Mouse (Mus musculus) cerebellum, postnatal 14 days (tissue): Measurements from ENCODE around the gene Pjvk.
"Not testable (repeated sequence)": the region's sequence is repeated elsewhere in the genome, so short reads cannot be mapped to it uniquely, and the experiment has no call there.

Experiments used
- DNase-seq, 2 experiments: peaks; one replicate each; pipeline ENCODE4 v3.0.0; 2021; ENCODE audit warnings: mixed read lengths in 2 of 2

Gene Pjvk

GRCm38 (mm10) chr2:76647883-76648570 lies at the start of gene Pjvk, which contains the start of gene Prkra:
Pjvk (plus strand) TSS chr2:76648476.
Prkra (minus strand) TSS chr2:76648015.
- peak; percentile 100 for DNase-seq

- peak in 1 of 2 experiments; percentile 12 for DNase-seq
Measured at GRCm38 (mm10) chr2:76599214-76599613, 49.1 kb upstream of the Pjvk start.

GRCm38 (mm10) chr2:76602256-76602655 lies 46.0 kb upstream of the Pjvk start:
- peak; percentile 46 to 48 for DNase-seq

GRCm38 (mm10) chr2:76606704-76607103 lies 41.6 kb upstream of the Pjvk start:
- DNase-seq, result no peak

GRCm38 (mm10) chr2:76610326-76611104 lies 37.8 kb upstream of the Pjvk start:
- DNase-seq, result no peak

- DNase-seq, result no peak
Measured at GRCm38 (mm10) chr2:76611996-76612395, 36.3 kb upstream of the Pjvk start.

- DNase-seq, result peak; percentile 66 to 73
Measured at GRCm38 (mm10) chr2:76618078-76618477, 30.2 kb upstream of the Pjvk start.

GRCm38 (mm10) chr2:76620188-76620587 lies 28.1 kb upstream of the Pjvk start:
- DNase-seq, result no peak

GRCm38 (mm10) chr2:76621724-76622123 lies 26.6 kb upstream of the Pjvk start:
- no peak for DNase-seq

GRCm38 (mm10) chr2:76622316-76622715 lies 26.0 kb upstream of the Pjvk start:
- not testable (repeated sequence) for DNase-seq

- DNase-seq, result no peak
Measured at GRCm38 (mm10) chr2:76630293-76630692, 18.0 kb upstream of the Pjvk start.

GRCm38 (mm10) chr2:76631600-76631999 lies 16.7 kb upstream of the Pjvk start:
- DNase-seq, result no peak

GRCm38 (mm10) chr2:76639637-76640036 lies 8.6 kb upstream of the Pjvk start:
- DNase-seq, result no peak

- no peak for DNase-seq
Measured at GRCm38 (mm10) chr2:76643801-76644200, 4.5 kb upstream of the Pjvk start.

- no peak for DNase-seq
Measured at GRCm38 (mm10) chr2:76647441-76647869, 821 bp upstream of the Pjvk start.

- DNase-seq, result peak; percentile 29 to 40
Measured at GRCm38 (mm10) chr2:76648666-76649141, 428 bp downstream of the Pjvk start.

GRCm38 (mm10) chr2:76653070-76653469 lies 4.8 kb downstream of the Pjvk start:
- no peak for DNase-seq

GRCm38 (mm10) chr2:76654646-76655045 lies 6.4 kb downstream of the Pjvk start:
- DNase-seq, result no peak

GRCm38 (mm10) chr2:76655444-76655843 lies 7.2 kb downstream of the Pjvk start:
- DNase-seq, result no peak

- no peak for DNase-seq
Measured at GRCm38 (mm10) chr2:76655982-76656381, 7.7 kb downstream of the Pjvk start.

- DNase-seq, result peak in 1 of 2 experiments; percentile 40
Measured at GRCm38 (mm10) chr2:76658551-76658950, 10.3 kb downstream of the Pjvk start.

GRCm38 (mm10) chr2:76659419-76659818 lies 11.1 kb downstream of the Pjvk start:
- no peak for DNase-seq

- no peak for DNase-seq
Measured at GRCm38 (mm10) chr2:76665531-76665930, 17.3 kb downstream of the Pjvk start.

- DNase-seq, result no peak
Measured at GRCm38 (mm10) chr2:76667200-76667599, 18.9 kb downstream of the Pjvk start.
